Mouse (Mus musculus) heart, embryonic 16.5 days (tissue): ENCODE measurements around the gene Eif4e2. TPM values are rescaled to one million over a fixed set of nuclear protein-coding genes. Genes with fewer than 3 reads are reported as not detected.
A peak's percentile ranks its signal among the peaks of the same experiment; 100 is the strongest.

ENCODE experiments used
- ATAC-seq: fragments of 200-750 bp; cut with Nextera tagmentation; replicated peaks from 2 replicates; pipeline ENCODE4 v1.8.0; 2017; ENCODE audit warnings: moderate number of reproducible peaks; ENCODE audit not compliant: insufficient read depth, low FRiP score; ENCODE audit errors: extremely low read depth
- H3K27ac ChIP-seq: fragments of 300-500 bp; sonication (generic); 2 replicates; pipeline ENCODE4 v1.5.1; 2014; ENCODE audit warnings: mild to moderate bottlenecking, low read length, control low read depth, moderate library complexity
- H3K27me3 ChIP-seq: fragments of 300-500 bp; sonication (generic); 2 replicates; pipeline ENCODE4 v1.6.1; 2014; ENCODE audit warnings: low read length, mixed read lengths; ENCODE audit not compliant: control insufficient read depth, insufficient read depth
- H3K36me3 ChIP-seq: fragments of 300-500 bp; sonication (generic); 2 replicates; pipeline ENCODE4 v1.6.1; 2014; ENCODE audit not compliant: control insufficient read depth, insufficient read depth
- H3K4me1 ChIP-seq: fragments of 300-500 bp; sonication (generic); 2 replicates; pipeline ENCODE4 v1.6.1; 2014; ENCODE audit warnings: low read length, mixed read lengths; ENCODE audit not compliant: control insufficient read depth, insufficient read depth
- H3K4me2 ChIP-seq: fragments of 300-500 bp; sonication (generic); 2 replicates; pipeline ENCODE4 v1.6.1; 2014; ENCODE audit warnings: low read depth, mild to moderate bottlenecking, control low read depth, low read length
- H3K4me3 ChIP-seq: fragments of 300-500 bp; sonication (generic); 2 replicates; pipeline ENCODE4 v1.5.1; 2014; ENCODE audit warnings: mild to moderate bottlenecking, control low read depth, low read length
- H3K9ac ChIP-seq: fragments of 300-500 bp; sonication (generic); 2 replicates; pipeline ENCODE4 v1.6.1; 2014; ENCODE audit warnings: low read length, control low read depth
- H3K9me3 ChIP-seq: fragments of 300-500 bp; sonication (generic); replicated peaks from 2 replicates; pipeline ENCODE4 v1.6.1; 2016; ENCODE audit warnings: low read length; ENCODE audit not compliant: control insufficient read depth
- WGBS: fragments of 180-500 bp; shearing (Covaris S2); extraction: QIAGEN DNeasy Blood & Tissue Kit; methylation state at CpG from one replicate; pipeline ENCODE4 v1.1.7; 2014; 5-methylcytosine and 5-hydroxymethylcytosine counted together
- polyA plus RNA-seq: library from polyadenylated mRNA; unstranded; fragments of >200 nt; fragmentation: Nextera tagmentation; extraction: Ambion mirVana; gene quantifications from 2 replicates; pipeline ENCODE4 v1.2.1, GENCODE M21; 2015

Gene Eif4e2
- polyA plus RNA-seq, 1 experiment from 2014 or later, result 100 TPM

DNA sequence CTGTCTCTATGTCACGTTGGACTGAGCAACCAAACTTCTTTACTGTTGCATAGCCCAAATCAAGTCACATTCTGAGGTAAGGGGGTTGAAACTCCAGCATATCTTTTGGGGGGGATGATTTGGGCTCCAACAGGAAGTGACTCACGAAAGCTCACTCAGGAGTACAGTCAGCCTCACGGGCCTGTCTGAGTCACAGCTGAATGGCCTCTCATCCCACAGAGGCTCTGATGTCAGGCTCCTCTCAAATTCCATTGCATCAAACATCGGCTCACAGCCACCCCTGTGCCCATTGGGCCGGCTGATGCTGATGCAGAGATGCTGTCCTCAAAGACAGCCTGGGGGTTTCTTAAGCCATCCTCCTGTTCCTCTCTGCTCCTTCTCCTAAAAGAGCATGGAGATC is 32.8 kb upstream of the Eif4e2 start:
- ATAC-seq, result no peak
- WGBS, result 22% methylated on average over 5 of the region's 5 CpGs
- no peak overlapping the region for H3K4me2 ChIP-seq
- H3K27ac ChIP-seq, result no peak overlapping the region
- H3K9me3 ChIP-seq, result no peaks in the 10 kb centered on the region
- no peaks in the 10 kb centered on the region for H3K36me3 ChIP-seq
- H3K4me3 ChIP-seq, result no peak overlapping the region
- H3K4me1 ChIP-seq, result peaks cover 5% of the 10 kb centered on the region; the same call in 1 of the 2 replicates
- peaks cover 43% of the 10 kb centered on the region for H3K27me3 ChIP-seq
- no peak overlapping the region for H3K9ac ChIP-seq

DNA sequence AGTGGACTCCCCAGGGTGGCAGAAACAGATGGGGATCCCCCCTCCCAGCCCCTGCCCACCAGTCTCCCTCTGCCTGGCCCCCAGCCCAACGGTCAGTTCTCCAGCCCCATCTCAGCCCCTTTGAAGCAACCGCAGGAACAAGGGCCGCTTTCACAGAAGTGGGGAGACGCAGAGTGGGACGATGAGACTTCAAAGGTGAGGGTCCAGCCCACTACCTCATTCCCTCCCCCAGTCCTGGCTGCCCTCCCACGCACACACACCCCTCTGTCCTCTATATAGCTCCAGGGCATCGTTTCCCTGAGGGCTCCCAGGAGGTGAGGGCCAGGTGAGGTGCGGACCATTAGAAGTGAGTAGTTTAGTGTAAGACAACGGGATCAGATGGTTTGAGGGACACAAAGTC is 30.7 kb upstream of the Eif4e2 start, which contains the start of gene Prss56:
Prss56 (plus strand) TSS at position 301 of the 400 bp plus-strand sequence.
- H3K36me3 ChIP-seq, result no peaks in the 10 kb centered on the region
- no peak within 1 kb of the TSS for H3K27ac ChIP-seq
- no peaks in the 10 kb centered on the region for H3K9me3 ChIP-seq
- H3K4me2 ChIP-seq, result no peak within 1 kb of the TSS
- no peak within 1 kb of the TSS for H3K4me3 ChIP-seq
- ATAC-seq, result no peak
- peaks cover 55% of the 10 kb centered on the region for H3K27me3 ChIP-seq
- peaks cover 9% of the 10 kb centered on the region; the same call in 1 of the 2 replicates for H3K4me1 ChIP-seq
- 56% methylated on average over 9 of the region's 9 CpGs for WGBS
- H3K9ac ChIP-seq, result no peak within 1 kb of the TSS

DNA sequence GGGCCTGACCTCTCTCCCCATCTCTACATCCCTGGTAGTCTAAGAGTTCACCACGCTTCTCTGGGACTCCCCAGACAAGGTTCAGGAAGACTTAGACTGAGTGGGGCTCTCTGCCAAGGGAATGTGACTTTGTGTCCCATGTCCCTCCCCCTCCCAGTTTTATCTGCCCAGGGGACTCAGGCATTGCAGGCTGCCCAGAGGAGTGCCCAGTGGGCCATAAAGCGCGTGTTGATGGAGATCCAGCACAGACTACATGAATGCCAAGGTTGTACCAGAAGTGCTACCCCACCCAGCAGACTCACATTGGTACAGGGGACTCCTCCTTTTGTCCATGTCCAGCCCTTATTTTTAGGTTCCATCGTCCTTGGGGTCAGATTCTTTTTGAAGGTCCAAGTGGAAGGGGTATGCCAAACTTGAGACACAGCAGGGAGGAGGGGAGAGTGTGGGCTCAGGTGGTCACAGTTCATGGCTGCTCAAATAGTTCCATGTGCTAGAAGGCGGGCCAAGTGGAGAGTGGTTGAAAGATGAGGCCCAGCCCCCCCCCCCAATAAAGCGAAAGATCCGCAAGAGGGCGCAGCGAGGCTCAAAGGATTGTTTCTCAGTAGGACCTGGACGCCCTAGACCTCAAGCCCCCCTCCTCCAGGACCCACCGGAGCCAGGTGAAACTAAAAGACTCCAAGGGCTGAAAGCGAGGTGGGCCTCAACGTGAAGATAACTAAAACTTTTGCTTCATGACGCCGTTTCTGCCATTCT is 29.5 kb upstream of the Eif4e2 start:
- no peak for ATAC-seq
- Histone ChIP-seq H3K4me1 (peaks cover 9% of the 10 kb centered on the region; the same call in 1 of the 2 replicates), H3K27me3 (peaks cover 66% of the 10 kb centered on the region), H3K4me3 (no peak overlapping the region), H3K27ac (no peak overlapping the region), H3K9me3 (no peaks in the 10 kb centered on the region), H3K36me3 (no peaks in the 10 kb centered on the region), H3K9ac (no peak overlapping the region), H3K4me2 (peak overlapping the region; percentile 41; the same call in 1 of the 2 replicates)
- 27% methylated on average over 15 of the region's 15 CpGs for WGBS

DNA sequence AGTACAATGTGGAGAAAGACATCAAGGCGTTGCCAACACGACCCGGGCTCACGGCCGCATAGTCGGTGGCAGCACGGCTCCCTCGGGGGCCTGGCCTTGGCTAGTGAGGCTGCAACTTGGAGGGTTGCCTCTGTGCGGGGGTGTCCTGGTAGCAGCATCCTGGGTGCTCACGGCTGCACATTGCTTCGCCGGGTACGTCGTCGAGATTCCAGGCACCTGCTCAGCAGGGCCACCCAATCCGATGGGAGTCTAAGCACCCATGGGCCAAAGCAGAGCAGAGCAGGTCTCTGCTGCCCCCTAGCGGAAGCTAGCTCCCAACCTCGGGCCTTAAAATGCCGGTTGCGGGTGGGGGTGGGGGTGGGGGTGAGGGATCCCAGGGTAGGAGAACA is 29.0 kb upstream of the Eif4e2 start:
- no peaks in the 10 kb centered on the region for H3K9me3 ChIP-seq
- H3K4me1 ChIP-seq, result peaks cover 9% of the 10 kb centered on the region; the same call in 1 of the 2 replicates
- WGBS, result 10% methylated on average over 20 of the region's 20 CpGs
- peaks cover 71% of the 10 kb centered on the region for H3K27me3 ChIP-seq
- peak overlapping the region; percentile 41; the same call in 1 of the 2 replicates for H3K4me2 ChIP-seq
- H3K27ac ChIP-seq, result no peak overlapping the region
- H3K4me3 ChIP-seq, result no peak overlapping the region
- ATAC-seq, result 0 out of 2 replicates have a peak, but pooled peaks have one; percentile 19
- no peaks in the 10 kb centered on the region for H3K36me3 ChIP-seq
- no peak overlapping the region for H3K9ac ChIP-seq

DNA sequence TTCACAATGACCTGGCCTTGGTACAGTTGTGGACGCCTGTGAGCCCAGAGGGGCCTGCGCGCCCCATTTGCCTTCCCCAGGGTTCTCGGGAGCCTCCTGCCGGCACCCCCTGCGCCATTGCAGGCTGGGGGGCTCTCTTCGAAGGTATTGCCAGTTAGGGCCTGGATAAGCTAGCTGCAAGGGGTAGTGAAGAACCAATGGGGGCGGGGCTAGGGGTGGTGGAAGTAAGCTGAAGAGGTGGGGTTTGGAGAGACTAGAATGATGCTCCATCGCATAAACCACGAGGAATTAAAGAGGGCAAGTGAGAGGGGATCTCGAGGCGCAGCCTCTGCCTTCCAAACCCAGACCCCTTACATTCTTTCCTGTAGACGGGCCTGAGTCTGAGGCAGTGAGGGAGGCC is 28.2 kb upstream of the Eif4e2 start:
- Histone ChIP-seq H3K27me3 (peaks cover 72% of the 10 kb centered on the region), H3K4me1 (peaks cover 9% of the 10 kb centered on the region; the same call in 1 of the 2 replicates), H3K4me2 (no peak overlapping the region), H3K4me3 (no peak overlapping the region), H3K36me3 (no peaks in the 10 kb centered on the region), H3K9me3 (no peaks in the 10 kb centered on the region), H3K27ac (no peak overlapping the region), H3K9ac (no peak overlapping the region)
- no peak for ATAC-seq
- 13% methylated on average over 13 of the region's 13 CpGs for WGBS

DNA sequence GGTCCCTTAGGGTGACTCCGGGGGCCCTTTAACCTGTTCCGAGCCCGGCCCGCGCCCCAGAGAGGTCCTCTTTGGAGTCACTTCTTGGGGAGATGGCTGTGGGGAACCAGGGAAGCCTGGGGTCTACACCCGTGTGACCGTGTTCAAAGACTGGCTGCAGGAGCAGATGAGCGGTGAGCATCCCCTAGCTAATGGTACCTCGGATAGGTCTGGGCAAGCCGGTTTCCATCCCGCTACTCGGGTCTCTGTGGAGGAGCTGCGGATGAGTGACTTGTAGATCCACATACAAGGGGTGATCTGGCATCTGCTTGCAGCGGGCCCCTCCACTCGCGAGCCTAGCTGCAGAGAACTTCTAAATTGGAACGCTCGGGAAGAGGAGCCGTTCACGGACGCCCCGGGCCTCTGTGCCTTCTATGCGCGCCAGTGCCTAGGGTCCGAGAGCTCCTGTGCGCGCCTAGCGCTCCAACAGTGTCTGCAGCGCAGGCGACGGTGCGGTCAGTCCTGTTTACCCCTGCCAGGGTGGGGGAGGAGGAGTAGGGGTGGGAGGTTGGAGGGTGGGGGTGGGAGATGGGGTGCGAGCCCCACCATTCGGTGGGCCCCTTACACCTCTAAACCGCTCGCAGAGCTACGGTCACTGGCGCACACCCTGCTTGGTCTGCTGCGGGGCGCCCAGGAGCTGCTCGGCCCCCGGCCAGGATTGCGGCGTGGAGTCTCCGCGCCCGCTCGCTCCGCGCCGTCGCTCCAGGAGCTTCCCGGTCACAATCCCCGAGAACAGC is 27.3 kb upstream of the Eif4e2 start:
- no peak overlapping the region for H3K27ac ChIP-seq
- peak; percentile 12; the same call in 1 of the 2 replicates for ATAC-seq

DNA sequence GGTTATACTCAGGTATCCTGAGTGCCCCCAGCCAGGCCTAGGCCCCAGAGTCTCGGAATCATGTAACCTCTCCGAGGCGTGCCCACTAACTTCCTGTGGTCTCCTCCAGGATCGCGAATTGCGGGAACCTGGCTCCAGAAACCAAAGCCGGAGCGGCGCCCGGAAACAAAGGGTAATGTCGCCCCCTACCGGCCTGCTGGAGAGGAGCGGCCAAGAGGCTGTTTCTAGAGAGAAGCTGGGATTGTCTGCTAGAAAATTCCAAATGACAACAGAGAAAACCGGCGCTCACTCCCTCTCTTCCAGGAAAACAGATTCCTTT is 26.7 kb upstream of the Eif4e2 start:
- Histone ChIP-seq H3K27me3 (peaks cover 70% of the 10 kb centered on the region), H3K4me1 (peaks cover 9% of the 10 kb centered on the region; the same call in 1 of the 2 replicates), H3K36me3 (no peaks in the 10 kb centered on the region), H3K9ac (peak overlapping the region; percentile 76), H3K27ac (no peak overlapping the region), H3K4me2 (peak overlapping the region; percentile 98), H3K4me3 (peak overlapping the region; percentile 71), H3K9me3 (no peaks in the 10 kb centered on the region)
- no peak for ATAC-seq
- WGBS, result 2% methylated on average over 15 of the region's 15 CpGs

More for the DNA sequence above, 27.3 kb upstream of the Eif4e2 start:
- no peaks in the 10 kb centered on the region for H3K9me3 ChIP-seq
- H3K4me3 ChIP-seq, result peak overlapping the region; percentile 71
- peaks cover 75% of the 10 kb centered on the region for H3K27me3 ChIP-seq
- H3K36me3 ChIP-seq, result no peaks in the 10 kb centered on the region
- H3K9ac ChIP-seq, result peak overlapping the region; percentile 76
- H3K4me2 ChIP-seq, result peak overlapping the region; percentile 98
- H3K4me1 ChIP-seq, result peaks cover 9% of the 10 kb centered on the region; the same call in 1 of the 2 replicates
- WGBS, result 3% methylated on average over 53 of the region's 54 CpGs

DNA sequence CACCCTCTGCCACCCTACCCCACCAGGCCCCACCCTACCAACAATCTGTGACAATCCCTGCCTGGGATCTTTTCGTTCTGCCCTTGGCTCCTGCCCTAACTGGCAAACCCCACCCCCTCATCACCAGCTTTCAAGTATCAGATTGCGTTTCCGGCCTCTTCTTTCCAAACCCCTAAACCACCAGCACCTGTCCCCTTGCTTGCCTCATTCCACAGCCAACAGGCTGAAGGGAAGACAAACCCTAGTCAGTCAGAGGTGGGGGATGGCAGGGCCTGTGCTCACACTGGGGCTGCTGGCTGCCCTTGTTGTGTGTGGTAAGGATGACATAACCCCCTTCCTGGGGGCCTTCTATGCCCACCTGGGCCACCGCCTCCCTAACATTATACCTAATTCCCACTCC is 23.3 kb upstream of the Eif4e2 start, which contains the start of gene Chrnd:
Chrnd (plus strand) TSS at position 179 of the 400 bp plus-strand sequence.
- Histone ChIP-seq H3K36me3 (no peaks in the 10 kb centered on the region), H3K9ac (no peak within 1 kb of the TSS), H3K9me3 (no peaks in the 10 kb centered on the region), H3K4me3 (no peak within 1 kb of the TSS), H3K27me3 (peaks cover 45% of the 10 kb centered on the region), H3K27ac (no peak within 1 kb of the TSS), H3K4me1 (peaks cover 7% of the 10 kb centered on the region; the same call in 1 of the 2 replicates), H3K4me2 (no peak within 1 kb of the TSS)
- 37% methylated on average over 4 of the region's 4 CpGs for WGBS
- no peak for ATAC-seq

DNA sequence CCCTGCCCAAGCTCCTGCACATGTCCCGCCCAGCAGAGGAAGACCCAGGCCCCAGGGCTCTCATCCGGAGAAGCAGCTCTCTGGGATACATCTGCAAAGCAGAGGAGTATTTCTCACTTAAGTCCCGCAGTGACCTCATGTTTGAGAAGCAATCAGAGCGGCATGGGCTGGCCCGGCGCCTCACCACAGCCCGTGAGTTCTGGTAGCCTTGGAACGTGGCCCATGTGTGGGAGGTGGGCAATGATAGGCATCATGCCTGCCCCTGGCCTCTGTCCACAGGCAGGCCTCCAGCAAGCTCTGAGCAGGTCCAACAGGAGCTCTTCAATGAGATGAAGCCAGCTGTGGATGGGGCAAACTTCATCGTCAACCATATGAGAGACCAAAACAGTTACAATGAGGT is 16.4 kb upstream of the Eif4e2 start:
- WGBS, result 70% methylated on average over 9 of the region's 9 CpGs
- ATAC-seq, result no peak
- peaks cover 3% of the 10 kb centered on the region for H3K4me1 ChIP-seq

More for the DNA sequence above, 16.4 kb upstream of the Eif4e2 start:
- H3K27me3 ChIP-seq, result peaks cover 5% of the 10 kb centered on the region
- no peak overlapping the region for H3K4me3 ChIP-seq
- no peaks in the 10 kb centered on the region for H3K9me3 ChIP-seq
- no peaks in the 10 kb centered on the region for H3K36me3 ChIP-seq
- H3K9ac ChIP-seq, result no peak overlapping the region
- no peak overlapping the region for H3K27ac ChIP-seq
- H3K4me2 ChIP-seq, result no peak overlapping the region
